Mouse (Mus musculus): ENCODE measurements around the gene Cracr2a. TPM values are rescaled to one million over a fixed set of nuclear protein-coding genes. Genes with fewer than 3 reads are reported as not detected.

Cracr2a gene
- polyA plus RNA-seq, 1 experiment from 2014 or later: 1.3 TPM

DNA sequence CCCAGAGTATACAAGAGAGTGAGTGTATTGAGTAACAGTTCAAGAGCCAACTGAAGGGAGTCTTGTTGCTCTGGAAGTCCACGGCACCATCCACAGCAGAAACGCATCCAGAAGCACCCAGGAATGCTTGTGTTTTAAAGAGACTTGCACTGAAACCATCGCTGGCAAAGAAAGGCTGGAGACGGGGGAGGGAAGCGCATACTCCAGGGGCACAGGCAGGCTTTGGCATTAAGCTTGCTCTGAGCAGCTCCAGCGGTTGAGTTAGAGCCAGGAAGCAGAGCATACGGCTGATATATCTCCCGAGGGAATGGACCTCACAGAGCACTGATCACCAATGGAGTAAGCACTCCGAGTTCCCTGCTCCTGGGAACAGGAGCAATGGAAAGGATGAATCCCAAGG lies 117.2 kb downstream of the Cracr2a start:
- H3K27me3 ChIP-seq (ENCODE audit: control insufficient read depth, insufficient read depth, low read length): no peaks in the 10 kb centered on the region
- 69% methylated on average over 9 of the region's 9 CpGs for WGBS
- no peak overlapping the region for H3K4me3 ChIP-seq (ENCODE audit: control insufficient read depth in 1 of 2, insufficient read depth in 1 of 2, low read depth in 1 of 2, low read length in 2 of 2)
- no peak for ATAC-seq (ENCODE audit: insufficient number of reproducible peaks, insufficient read depth, low FRiP score, low read depth)
- H3K36me3 ChIP-seq (ENCODE audit: control insufficient read depth, insufficient read depth, low read length): no peaks in the 10 kb centered on the region
- no peak overlapping the region for H3K4me2 ChIP-seq (ENCODE audit: low read length)
- H3K9ac ChIP-seq (ENCODE audit: low read length): no peak overlapping the region
- no peaks in the 10 kb centered on the region; a peak in 1 of 4 replicates for H3K4me1 ChIP-seq (ENCODE audit: control insufficient read depth in 2 of 2, insufficient read depth in 2 of 2, low read length in 2 of 2)
- H3K27ac ChIP-seq (replicated peaks in 1 of 2; ENCODE audit: control insufficient read depth in 1 of 2, insufficient read depth in 1 of 2, low read depth in 2 of 2, low read length in 2 of 2): no peak overlapping the region
- no peaks in the 10 kb centered on the region for H3K9me3 ChIP-seq (ENCODE audit: control insufficient read depth, low read length)

DNA sequence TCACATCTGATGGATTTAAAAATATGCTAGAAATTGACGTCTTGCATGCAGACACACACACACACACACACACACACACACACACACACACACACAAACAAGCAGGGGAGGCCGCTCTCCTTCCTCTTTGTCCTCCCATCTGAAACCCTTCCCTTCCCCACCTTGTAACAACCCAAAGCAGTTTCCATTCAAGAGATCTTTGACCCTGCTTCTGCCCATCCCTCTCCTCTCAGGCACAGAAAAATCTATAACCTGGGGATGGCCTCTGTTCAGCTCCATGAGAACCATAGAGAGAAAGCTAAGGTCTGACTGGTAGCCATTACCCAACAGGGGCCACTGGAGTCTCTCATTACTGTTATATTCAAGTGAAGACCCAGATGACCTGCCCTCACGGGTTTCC lies 117.9 kb downstream of the Cracr2a start:
- 87% methylated on average over 3 of the region's 3 CpGs for WGBS
- H3K27me3 ChIP-seq (ENCODE audit: control insufficient read depth, insufficient read depth, low read length): no peaks in the 10 kb centered on the region

DNA sequence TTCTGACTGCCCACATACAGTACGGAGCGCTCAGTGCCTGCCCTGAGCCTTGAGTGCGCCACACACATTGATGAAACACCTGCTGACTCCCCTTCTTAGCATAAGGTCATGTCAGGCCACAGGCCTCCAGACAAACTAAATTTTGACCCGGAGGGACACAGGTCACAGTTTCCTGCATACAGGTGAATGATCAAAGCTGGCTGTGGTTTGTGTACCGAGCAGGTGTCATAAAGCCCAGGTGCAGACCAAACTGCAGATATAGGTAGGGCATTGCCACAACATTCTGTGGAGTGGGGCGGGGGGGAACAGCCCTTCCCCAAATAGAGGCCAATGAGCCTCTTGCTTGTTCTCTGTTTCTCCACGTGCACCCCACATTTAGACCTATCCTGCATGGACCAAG lies 119.6 kb downstream of the Cracr2a start:
- H3K27ac ChIP-seq (replicated peaks in 1 of 2; ENCODE audit: control insufficient read depth in 1 of 2, insufficient read depth in 1 of 2, low read depth in 2 of 2, low read length in 2 of 2): no peak overlapping the region
- H3K4me1 ChIP-seq (ENCODE audit: control insufficient read depth in 2 of 2, insufficient read depth in 2 of 2, low read length in 2 of 2): peaks cover 4 to 6% of the 10 kb centered on the region in 2 experiments; a peak in 3 of 4 replicates
- WGBS: 90% methylated on average over 7 of the region's 7 CpGs
- ATAC-seq (ENCODE audit: insufficient number of reproducible peaks, insufficient read depth, low FRiP score, low read depth): no peak
- H3K9ac ChIP-seq (ENCODE audit: low read length): no peak overlapping the region
- no peak overlapping the region for H3K4me3 ChIP-seq (ENCODE audit: control insufficient read depth in 1 of 2, insufficient read depth in 1 of 2, low read depth in 1 of 2, low read length in 2 of 2)
- no peaks in the 10 kb centered on the region for H3K27me3 ChIP-seq (ENCODE audit: control insufficient read depth, insufficient read depth, low read length)
- no peak overlapping the region for H3K4me2 ChIP-seq (ENCODE audit: low read length)
- H3K9me3 ChIP-seq (ENCODE audit: control insufficient read depth, low read length): no peaks in the 10 kb centered on the region
- H3K36me3 ChIP-seq (ENCODE audit: control insufficient read depth, insufficient read depth, low read length): no peaks in the 10 kb centered on the region

More for the DNA sequence above, 117.9 kb downstream of the Cracr2a start:
- Histone ChIP-seq H3K4me3 (ENCODE audit: control insufficient read depth in 1 of 2, insufficient read depth in 1 of 2, low read depth in 1 of 2, low read length in 2 of 2) (no peak overlapping the region), H3K4me1 (ENCODE audit: control insufficient read depth in 2 of 2, insufficient read depth in 2 of 2, low read length in 2 of 2) (peaks cover 4 to 6% of the 10 kb centered on the region in 2 experiments; a peak in 3 of 4 replicates), H3K27ac (replicated peaks in 1 of 2; ENCODE audit: control insufficient read depth in 1 of 2, insufficient read depth in 1 of 2, low read depth in 2 of 2, low read length in 2 of 2) (no peak overlapping the region), H3K9ac (ENCODE audit: low read length) (no peak overlapping the region), H3K4me2 (ENCODE audit: low read length) (no peak overlapping the region), H3K36me3 (ENCODE audit: control insufficient read depth, insufficient read depth, low read length) (no peaks in the 10 kb centered on the region), H3K9me3 (ENCODE audit: control insufficient read depth, low read length) (no peaks in the 10 kb centered on the region)
- ATAC-seq (ENCODE audit: insufficient number of reproducible peaks, insufficient read depth, low FRiP score, low read depth): no peak

DNA sequence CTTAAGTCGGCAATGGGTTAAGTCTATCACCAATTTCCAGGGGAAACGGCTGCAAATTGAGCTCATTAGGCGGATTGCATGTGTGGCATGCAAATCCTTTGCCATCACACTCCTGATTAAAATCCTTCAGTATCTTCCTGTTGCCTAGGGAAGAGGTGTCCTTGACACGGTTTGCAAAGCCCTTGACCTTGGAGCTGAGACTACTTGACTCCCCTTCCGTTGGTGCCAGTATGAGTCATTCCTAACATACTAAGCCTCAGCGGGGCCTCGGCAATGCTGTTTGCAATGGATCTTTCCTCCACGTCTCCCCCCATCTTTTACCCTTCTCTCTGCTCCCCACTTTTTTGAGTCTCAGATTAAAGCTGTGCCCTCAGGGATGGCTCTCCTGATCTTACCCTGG lies 122.4 kb downstream of the Cracr2a start:
- H3K27me3 ChIP-seq (ENCODE audit: control insufficient read depth, insufficient read depth, low read length): no peaks in the 10 kb centered on the region
- no peaks in the 10 kb centered on the region for H3K9me3 ChIP-seq (ENCODE audit: control insufficient read depth, low read length)
- H3K4me3 ChIP-seq (ENCODE audit: control insufficient read depth in 1 of 2, insufficient read depth in 1 of 2, low read depth in 1 of 2, low read length in 2 of 2): no peak overlapping the region
- H3K27ac ChIP-seq (replicated peaks in 1 of 2; ENCODE audit: control insufficient read depth in 1 of 2, insufficient read depth in 1 of 2, low read depth in 2 of 2, low read length in 2 of 2): no peak overlapping the region
- ATAC-seq (ENCODE audit: insufficient number of reproducible peaks, insufficient read depth, low FRiP score, low read depth): no peak
- peaks cover 4 to 6% of the 10 kb centered on the region in 2 experiments; a peak in 3 of 4 replicates for H3K4me1 ChIP-seq (ENCODE audit: control insufficient read depth in 2 of 2, insufficient read depth in 2 of 2, low read length in 2 of 2)
- 17% methylated on average over 8 of the region's 8 CpGs for WGBS
- no peaks in the 10 kb centered on the region for H3K36me3 ChIP-seq (ENCODE audit: control insufficient read depth, insufficient read depth, low read length)
- H3K9ac ChIP-seq (ENCODE audit: low read length): no peak overlapping the region
- H3K4me2 ChIP-seq (ENCODE audit: low read length): no peak overlapping the region

DNA sequence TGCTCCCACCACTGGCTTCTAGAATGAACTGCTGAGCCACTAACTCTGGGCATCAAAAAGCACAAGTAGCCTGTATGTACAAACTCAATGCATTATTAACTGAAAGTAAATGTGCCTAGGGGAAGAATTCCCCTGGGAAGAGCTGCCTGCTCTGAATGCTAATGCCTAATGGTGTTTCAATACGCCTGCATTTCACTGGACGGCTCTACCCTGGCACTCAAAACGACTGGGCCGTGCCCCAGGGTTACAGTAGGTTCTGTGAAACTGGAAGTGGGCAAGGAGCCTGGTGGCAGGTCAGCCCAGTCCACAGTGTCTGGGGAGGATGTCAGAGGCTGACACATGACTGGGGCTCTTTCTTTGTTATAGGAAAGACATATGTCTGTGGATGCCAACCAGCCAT lies 123.8 kb downstream of the Cracr2a start:
- no peak overlapping the region for H3K4me2 ChIP-seq (ENCODE audit: low read length)
- no peaks in the 10 kb centered on the region for H3K36me3 ChIP-seq (ENCODE audit: control insufficient read depth, insufficient read depth, low read length)
- WGBS: 82% methylated on average over 4 of the region's 4 CpGs
- H3K9ac ChIP-seq (ENCODE audit: low read length): no peak overlapping the region
- H3K4me3 ChIP-seq (ENCODE audit: control insufficient read depth in 1 of 2, insufficient read depth in 1 of 2, low read depth in 1 of 2, low read length in 2 of 2): no peak overlapping the region
- no peak overlapping the region for H3K27ac ChIP-seq (replicated peaks in 1 of 2; ENCODE audit: control insufficient read depth in 1 of 2, insufficient read depth in 1 of 2, low read depth in 2 of 2, low read length in 2 of 2)
- no peak for ATAC-seq (ENCODE audit: insufficient number of reproducible peaks, insufficient read depth, low FRiP score, low read depth)
- H3K4me1 ChIP-seq (ENCODE audit: control insufficient read depth in 2 of 2, insufficient read depth in 2 of 2, low read length in 2 of 2): peaks cover 4 to 6% of the 10 kb centered on the region in 2 experiments; a peak in 3 of 4 replicates
- H3K27me3 ChIP-seq (ENCODE audit: control insufficient read depth, insufficient read depth, low read length): no peaks in the 10 kb centered on the region
- no peaks in the 10 kb centered on the region for H3K9me3 ChIP-seq (ENCODE audit: control insufficient read depth, low read length)

DNA sequence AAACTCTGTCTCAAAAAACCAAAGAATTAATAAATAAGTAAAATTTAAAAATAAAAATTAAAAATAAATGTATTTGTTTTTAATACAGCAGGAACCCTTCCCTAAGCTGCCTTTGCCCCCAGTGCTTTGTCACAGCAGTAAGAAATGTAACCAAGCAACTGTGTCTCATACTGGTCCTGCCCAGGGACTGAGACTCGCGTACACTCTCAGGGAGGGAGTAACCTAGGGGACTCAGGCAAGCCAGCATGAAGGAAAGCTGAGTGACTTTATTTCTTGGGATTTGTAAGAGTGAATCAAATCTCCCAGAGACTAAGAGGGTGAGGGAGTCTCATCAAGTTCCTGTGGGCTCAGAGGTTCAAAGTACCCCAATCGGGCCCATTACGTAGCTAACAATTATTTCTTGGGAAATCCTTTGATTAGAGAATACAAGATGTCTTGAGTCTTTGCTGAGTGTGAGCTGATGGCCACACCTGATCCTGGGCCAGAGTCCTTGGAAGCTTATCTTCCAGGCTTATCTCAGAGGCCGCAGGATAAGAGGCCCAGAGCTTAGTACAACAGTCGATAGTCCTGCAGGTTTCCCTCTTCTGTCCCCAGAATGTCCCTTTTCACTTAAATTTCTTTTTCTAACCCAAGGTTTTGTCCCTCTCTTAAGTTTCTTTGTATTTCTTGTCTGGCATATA lies 126.2 kb downstream of the Cracr2a start:
- no peak overlapping the region for H3K4me2 ChIP-seq (ENCODE audit: low read length)
- H3K4me1 ChIP-seq (ENCODE audit: control insufficient read depth in 2 of 2, insufficient read depth in 2 of 2, low read length in 2 of 2): peaks cover 4 to 6% of the 10 kb centered on the region in 2 experiments; a peak in 3 of 4 replicates
- no peak for ATAC-seq (ENCODE audit: insufficient number of reproducible peaks, insufficient read depth, low FRiP score, low read depth)
- H3K36me3 ChIP-seq (ENCODE audit: control insufficient read depth, insufficient read depth, low read length): no peaks in the 10 kb centered on the region
- no peak overlapping the region for H3K9ac ChIP-seq (ENCODE audit: low read length)
- 65% methylated on average over 6 of the region's 6 CpGs for WGBS
- no peaks in the 10 kb centered on the region for H3K27me3 ChIP-seq (ENCODE audit: control insufficient read depth, insufficient read depth, low read length)
- H3K27ac ChIP-seq (replicated peaks in 1 of 2; ENCODE audit: control insufficient read depth in 1 of 2, insufficient read depth in 1 of 2, low read depth in 2 of 2, low read length in 2 of 2): no peak overlapping the region
- no peak overlapping the region for H3K4me3 ChIP-seq (ENCODE audit: control insufficient read depth in 1 of 2, insufficient read depth in 1 of 2, low read depth in 1 of 2, low read length in 2 of 2)
- no peaks in the 10 kb centered on the region for H3K9me3 ChIP-seq (ENCODE audit: control insufficient read depth, low read length)

DNA sequence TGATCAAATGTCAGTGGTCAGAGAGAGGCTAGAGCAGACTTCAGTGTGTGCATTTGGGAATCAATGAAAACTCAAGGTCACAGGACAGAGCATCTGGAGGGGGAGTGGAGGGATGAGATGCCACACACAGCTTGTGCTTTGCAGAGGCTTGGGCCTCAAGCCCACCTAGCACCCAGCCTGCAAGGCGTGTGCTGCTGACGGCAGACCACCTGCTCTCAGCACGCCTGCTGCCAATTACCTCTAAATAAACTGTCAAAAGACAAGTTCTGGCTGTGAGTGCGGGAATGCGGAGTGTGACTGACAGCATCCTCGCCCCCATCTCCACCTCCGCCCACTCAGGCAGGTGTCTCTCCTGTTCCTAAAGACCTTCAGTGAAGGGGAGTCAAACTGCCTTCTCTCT lies 131.2 kb downstream of the Cracr2a start:
- 48% methylated on average over 7 of the region's 7 CpGs for WGBS
- no peak for ATAC-seq (ENCODE audit: insufficient number of reproducible peaks, insufficient read depth, low FRiP score, low read depth)
- Histone ChIP-seq H3K9me3 (ENCODE audit: control insufficient read depth, low read length) (no peaks in the 10 kb centered on the region), H3K4me2 (ENCODE audit: low read length) (no peak overlapping the region), H3K9ac (ENCODE audit: low read length) (no peak overlapping the region), H3K4me3 (ENCODE audit: control insufficient read depth in 1 of 2, insufficient read depth in 1 of 2, low read depth in 1 of 2, low read length in 2 of 2) (no peak overlapping the region), H3K27ac (replicated peaks in 1 of 2; ENCODE audit: control insufficient read depth in 1 of 2, insufficient read depth in 1 of 2, low read depth in 2 of 2, low read length in 2 of 2) (no peak overlapping the region), H3K27me3 (ENCODE audit: control insufficient read depth, insufficient read depth, low read length) (no peaks in the 10 kb centered on the region), H3K36me3 (ENCODE audit: control insufficient read depth, insufficient read depth, low read length) (no peaks in the 10 kb centered on the region), H3K4me1 (ENCODE audit: control insufficient read depth in 2 of 2, insufficient read depth in 2 of 2, low read length in 2 of 2) (no peaks in the 10 kb centered on the region)

DNA sequence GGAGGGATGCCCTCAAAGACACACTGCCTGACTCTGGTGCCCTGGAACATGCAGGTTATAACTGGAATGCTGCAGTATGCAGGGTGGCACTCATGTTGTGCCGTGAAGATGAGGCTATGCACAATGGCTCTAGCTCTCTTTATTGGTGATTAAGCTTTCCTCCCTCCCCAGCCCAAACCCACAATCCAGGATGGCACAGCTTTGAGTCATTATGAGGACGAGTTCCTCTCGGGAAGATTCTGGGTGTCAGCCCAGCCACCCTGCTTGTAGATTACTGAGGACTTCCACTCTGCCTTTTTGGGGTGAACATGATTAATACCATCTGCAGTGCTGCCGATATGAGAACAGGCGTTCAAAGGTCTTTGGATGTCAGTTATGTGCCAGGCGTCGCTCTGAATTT lies 132.5 kb downstream of the Cracr2a start:
- H3K9me3 ChIP-seq (ENCODE audit: control insufficient read depth, low read length): no peaks in the 10 kb centered on the region
- ATAC-seq (ENCODE audit: insufficient number of reproducible peaks, insufficient read depth, low FRiP score, low read depth): no peak
- no peaks in the 10 kb centered on the region for H3K36me3 ChIP-seq (ENCODE audit: control insufficient read depth, insufficient read depth, low read length)
- no peak overlapping the region for H3K9ac ChIP-seq (ENCODE audit: low read length)
- H3K27ac ChIP-seq (replicated peaks in 1 of 2; ENCODE audit: control insufficient read depth in 1 of 2, insufficient read depth in 1 of 2, low read depth in 2 of 2, low read length in 2 of 2): no peak overlapping the region
- no peak overlapping the region for H3K4me3 ChIP-seq (ENCODE audit: control insufficient read depth in 1 of 2, insufficient read depth in 1 of 2, low read depth in 1 of 2, low read length in 2 of 2)
- H3K4me1 ChIP-seq (ENCODE audit: control insufficient read depth in 2 of 2, insufficient read depth in 2 of 2, low read length in 2 of 2): no peaks in the 10 kb centered on the region
- no peaks in the 10 kb centered on the region for H3K27me3 ChIP-seq (ENCODE audit: control insufficient read depth, insufficient read depth, low read length)
- WGBS: 81% methylated on average over 7 of the region's 7 CpGs
- H3K4me2 ChIP-seq (ENCODE audit: low read length): no peak overlapping the region

All from heart, embryonic 14.5 days (tissue).